Mouse (Mus musculus): ENCODE results near the gene Rasgrp3.

DNA sequence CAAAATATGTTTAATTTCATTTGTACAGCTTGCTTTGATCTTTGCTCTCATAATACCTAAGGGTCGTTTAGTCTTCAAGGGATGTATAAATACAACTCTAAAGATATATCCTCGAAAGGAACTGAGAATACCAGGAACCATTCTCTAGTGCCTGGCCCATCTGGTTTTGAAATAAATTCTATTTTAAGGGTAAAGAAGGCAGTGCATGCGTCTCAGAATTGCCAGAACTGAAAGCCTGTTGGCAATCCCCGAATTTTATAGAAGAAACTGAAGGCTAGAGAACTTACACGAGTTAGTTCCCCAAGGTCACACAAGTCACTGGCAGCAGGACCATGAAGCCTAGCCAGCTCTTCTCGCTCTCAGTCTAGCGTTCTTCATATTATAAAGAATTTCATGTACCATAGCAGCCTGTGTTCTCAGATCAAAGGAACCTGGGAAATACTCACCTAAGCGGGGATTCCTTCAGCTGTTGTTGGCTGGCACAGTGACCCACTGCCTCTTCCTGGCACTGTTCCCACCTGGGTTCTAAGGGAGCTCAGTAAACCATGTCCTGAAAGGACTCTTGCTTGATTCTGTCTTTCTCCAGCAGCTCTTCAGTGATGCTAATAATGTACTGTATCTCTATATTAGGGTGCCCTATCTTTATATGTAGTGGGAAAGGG, 83.7 kb downstream of the Rasgrp3 start:
- TF ChIP-seq EP300 (IDR thresholded peaks at IDR 0.05; ENCODE audit: insufficient read depth, low read depth, low read length) (no peak), POLR2A (IDR thresholded peaks at IDR 0.05; ENCODE audit: insufficient read depth, low read depth, low read length) (no peak), CTCF (IDR thresholded peaks at IDR 0.05) (no peak)
